Mouse (Mus musculus): ENCODE measurements around the gene 2310033P09Rik.

DNA sequence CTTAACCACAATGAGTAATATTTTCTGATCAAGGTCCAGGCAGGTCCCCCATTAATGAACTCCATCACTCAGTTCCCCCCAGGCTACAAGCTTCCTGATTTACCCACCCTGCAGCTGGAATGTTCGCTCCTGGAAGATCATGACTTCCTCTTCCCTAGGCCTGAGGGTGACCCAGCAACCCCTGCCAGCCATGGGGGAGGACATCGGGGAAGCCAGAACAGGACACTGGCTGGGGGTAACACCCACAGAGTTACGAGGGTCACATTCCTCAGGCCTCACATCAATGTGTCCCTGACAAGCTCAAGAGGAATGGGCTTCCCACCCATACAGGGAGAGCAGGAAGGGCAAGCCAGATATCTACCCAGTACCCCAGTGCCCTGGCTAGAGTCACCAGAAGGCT is 38.3 kb upstream of the 2310033P09Rik start:
- TF ChIP-seq CTCF (IDR thresholded peaks at IDR 0.05; ENCODE audit: low read depth), result no peak
- TF ChIP-seq EP300 (IDR thresholded peaks at IDR 0.05; ENCODE audit: low read depth), result no peak

Measured in liver, embryonic 14.5 days (tissue).